Mouse (Mus musculus): ENCODE measurements at regions not wholly inside any gene's neighbourhood (a gene's known extent, or its start where the extent isn't known, plus 50 kb on each side); places are given as distances from the start of the nearest gene placed in this dataset.
A peak's percentile ranks its signal among the peaks of the same experiment; 100 is the strongest.

DNA sequence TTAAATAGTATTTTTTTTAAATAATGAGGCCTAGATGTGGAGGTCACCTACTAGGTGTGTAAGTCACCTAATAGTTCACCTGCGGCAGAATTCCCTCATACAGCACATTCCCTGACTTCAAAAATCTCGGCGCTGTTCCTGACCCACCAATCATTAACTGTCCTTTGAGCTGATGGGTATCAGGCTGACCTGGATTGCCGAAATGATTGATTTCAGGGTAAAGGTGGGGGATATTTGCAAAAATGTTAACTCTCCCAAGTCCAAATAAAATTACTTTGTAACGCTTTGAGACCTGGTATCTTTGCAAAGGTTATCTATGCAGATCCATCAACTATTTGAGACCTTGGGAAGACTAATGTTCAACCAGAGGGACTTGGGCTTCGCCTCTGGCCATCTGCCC is 82.9 kb upstream of the Pced1b start:
- Histone ChIP-seq H3K4me3 (no peak overlapping the region), H3K27ac (no peak overlapping the region)
- no peak for DNase-seq (ENCODE audit: extremely low spot score in 1 of 2, low spot score in 2 of 2)
- TF ChIP-seq CTCF (IDR thresholded peaks at IDR 0.05) = no peak
- intact Hi-C loops (cut with DNase I) = no loop called here

DNA sequence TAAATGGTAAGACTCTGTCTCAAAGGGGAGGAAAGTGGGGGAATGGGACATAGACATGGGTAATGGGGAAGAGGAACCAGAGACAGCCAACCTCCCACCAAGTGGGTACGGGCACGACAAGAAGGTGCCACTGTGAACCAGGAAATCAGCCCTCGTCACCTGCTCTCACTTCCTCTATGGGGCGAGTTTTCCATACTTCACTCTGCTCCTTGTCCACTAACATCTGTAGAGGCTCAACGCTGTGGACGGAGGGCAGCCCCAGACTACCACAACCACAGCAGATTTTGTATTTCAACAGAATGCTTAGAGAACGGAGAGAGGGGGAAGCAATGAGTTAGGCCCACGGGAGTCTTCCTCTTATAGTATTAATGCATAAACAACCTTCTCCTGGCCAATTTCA is 83.8 kb upstream of the Pced1b start:
- no peak for TF ChIP-seq CTCF (IDR thresholded peaks at IDR 0.05)
- Histone ChIP-seq H3K4me3 (no peak overlapping the region), H3K27ac (no peak overlapping the region)
- intact Hi-C loops (cut with DNase I) = no loop called here
- DNase-seq (ENCODE audit: extremely low spot score in 1 of 2, low spot score in 2 of 2) = no peak

DNA sequence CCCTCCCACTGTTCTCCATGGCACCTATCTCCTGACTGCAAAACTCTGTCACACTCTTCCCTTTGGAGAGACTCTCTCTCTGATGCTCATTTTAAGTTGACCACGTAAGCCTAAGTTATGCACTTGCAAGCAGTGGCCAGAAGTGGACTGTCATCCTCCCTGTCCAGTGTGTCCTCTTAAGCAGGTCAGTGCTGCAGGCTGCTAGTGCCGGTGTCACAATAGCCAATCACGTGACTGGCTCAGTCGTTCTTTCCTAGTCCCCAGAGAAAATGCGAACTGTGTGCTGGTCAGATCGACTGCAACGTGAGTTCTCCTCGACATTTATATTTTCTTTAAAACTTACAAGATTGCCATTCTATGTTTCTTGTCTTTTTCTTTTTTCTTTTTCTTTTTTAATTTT is 84.6 kb upstream of the Pced1b start:
- TF ChIP-seq CTCF (IDR thresholded peaks at IDR 0.05) = no peak
- intact Hi-C loops (cut with DNase I) = no loop called here
- DNase-seq (ENCODE audit: extremely low spot score in 1 of 2, low spot score in 2 of 2) = no peak
- Histone ChIP-seq H3K27ac (no peak overlapping the region), H3K4me3 (no peak overlapping the region)

DNA sequence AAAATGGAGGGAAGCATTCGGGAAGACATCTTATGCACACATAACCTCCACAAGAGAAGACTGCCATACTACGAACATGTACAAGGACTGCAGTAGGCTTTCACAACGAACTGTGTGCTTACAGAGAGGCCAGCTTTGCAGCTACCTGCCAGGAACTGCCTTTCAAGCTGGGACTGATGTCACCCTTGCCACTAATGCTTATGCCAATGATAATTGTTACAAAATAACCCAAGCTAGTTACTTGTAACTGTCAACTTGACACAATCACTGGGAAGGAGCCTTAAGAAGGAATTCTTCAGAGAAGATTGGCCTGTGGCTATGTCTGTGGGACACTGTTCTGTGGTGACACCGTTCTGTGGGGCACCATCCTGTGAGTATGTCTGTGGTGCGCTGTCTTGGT is 85.4 kb upstream of the Pced1b start:
- DNase-seq (ENCODE audit: extremely low spot score in 1 of 2, low spot score in 2 of 2) = no peak
- H3K4me3 ChIP-seq = no peak overlapping the region
- no peak overlapping the region for H3K27ac ChIP-seq
- intact Hi-C loops (cut with DNase I) = no loop called here
- no peak for TF ChIP-seq CTCF (IDR thresholded peaks at IDR 0.05)

DNA sequence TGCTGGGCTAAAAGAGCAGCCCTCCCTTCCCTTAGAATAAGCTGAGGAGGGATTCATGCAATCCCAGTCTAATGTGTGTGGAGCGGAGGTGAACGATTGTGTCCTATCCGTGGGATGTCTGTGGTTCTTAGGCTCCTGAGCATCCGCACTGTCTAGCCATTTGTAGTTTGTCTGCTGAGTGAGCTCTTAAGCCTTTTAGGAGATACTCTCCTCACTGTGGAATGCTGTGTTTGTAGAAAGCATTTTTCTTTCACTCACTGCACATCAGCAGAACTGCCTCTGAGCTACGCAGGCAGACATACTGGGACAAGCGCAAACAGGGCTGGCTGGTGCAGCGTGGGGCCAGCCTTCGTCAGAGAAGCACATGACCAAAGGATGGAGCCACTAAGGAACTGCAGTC is 94.6 kb upstream of the Pced1b start:
- DNase-seq (ENCODE audit: extremely low spot score in 1 of 2, low spot score in 2 of 2) = peak in 1 of 2 experiments; percentile 21
- intact Hi-C loops (cut with DNase I) = no loop called here
- TF ChIP-seq CTCF (IDR thresholded peaks at IDR 0.05) = no peak
- H3K4me3 ChIP-seq = no peak overlapping the region
- H3K27ac ChIP-seq = peak overlapping the region; percentile 40; the same call in 1 of the 2 replicates

DNA sequence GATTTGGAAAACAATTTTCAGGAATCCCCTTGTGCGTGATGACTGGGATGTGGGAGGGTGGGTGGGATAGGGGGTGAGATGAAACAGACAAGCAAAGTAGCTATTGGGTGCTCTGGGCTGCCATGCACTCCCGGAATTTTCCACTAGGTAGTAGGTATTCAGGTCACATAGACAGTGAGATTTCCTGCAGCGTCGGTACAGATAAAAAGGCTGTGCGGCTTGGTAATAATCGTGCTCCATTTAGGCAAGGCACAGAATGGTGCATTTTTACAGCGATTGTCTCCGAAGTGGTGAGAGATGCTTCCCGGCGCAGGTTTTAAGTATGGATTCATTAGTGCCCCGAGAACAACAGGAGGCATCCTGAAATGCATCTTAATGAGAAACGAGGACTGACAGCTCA is 95.1 kb upstream of the Pced1b start:
- Histone ChIP-seq H3K4me3 (no peak overlapping the region), H3K27ac (no peak overlapping the region)
- no peak for TF ChIP-seq CTCF (IDR thresholded peaks at IDR 0.05)
- no peak for DNase-seq (ENCODE audit: extremely low spot score in 1 of 2, low spot score in 2 of 2)
- intact Hi-C loops (cut with DNase I) = no loop called here

DNA sequence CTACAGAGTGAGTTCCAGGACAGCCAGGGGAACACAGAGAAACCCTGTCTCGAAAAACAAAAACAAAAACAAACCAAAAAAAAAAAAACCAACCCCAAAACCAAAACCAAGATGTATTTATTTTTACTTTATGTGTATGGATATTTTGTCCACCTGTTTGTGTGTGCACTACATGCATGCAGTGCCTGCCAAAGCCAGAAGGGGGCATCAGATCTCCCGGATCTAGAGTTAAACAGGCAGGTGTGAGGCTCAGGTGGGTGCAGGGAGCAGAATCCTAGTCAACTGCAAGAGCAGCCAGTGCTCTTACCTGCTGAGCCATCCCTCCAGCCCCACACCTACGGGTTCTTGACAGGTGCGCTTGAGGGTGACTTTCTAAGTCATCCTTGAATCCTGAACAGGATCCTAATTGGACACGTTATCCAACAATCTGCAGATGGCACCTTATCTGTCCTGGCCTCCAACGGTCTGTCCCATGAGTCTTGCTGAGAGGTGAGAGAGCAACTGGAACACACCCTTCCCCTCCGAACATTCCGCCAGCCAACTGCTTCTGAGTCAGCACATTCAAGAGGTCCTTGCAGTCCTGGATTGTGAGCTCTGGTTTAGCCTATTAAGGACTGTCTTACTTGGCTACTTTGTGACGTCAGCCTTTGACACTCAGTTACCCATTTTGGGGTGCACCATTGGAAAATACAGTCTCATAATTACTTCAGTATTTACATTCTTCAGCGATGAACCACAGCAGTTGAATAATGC is 95.4 kb upstream of the Slc38a4 start:
- no peak for DNase-seq (ENCODE audit: extremely low spot score in 1 of 2, low spot score in 2 of 2)
- intact Hi-C loops (cut with DNase I) = no loop called here
- no peak; the same call in 1 of the 2 replicates for TF ChIP-seq CTCF (IDR thresholded peaks at IDR 0.05)
- H3K4me3 ChIP-seq = no peak overlapping the region
- no peak overlapping the region for H3K27ac ChIP-seq

DNA sequence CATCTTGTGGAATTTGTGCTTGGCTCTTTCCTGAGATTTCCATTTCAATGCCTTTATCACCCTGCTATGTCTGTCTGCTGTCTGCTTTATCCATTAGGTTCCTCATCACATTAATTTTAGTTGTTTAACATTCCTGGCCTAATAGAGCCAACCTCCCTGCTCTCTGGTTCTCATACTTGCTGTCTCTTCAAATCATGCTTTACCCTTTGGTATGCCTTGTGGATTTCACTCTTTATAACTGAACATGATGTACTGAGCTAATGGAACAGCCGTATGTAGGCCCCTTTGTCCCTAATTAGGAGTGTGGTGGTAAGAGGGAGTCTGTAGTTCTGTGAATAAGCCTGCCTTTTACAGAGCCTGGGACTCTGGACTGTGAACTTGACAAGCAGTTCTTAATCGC is 86.2 kb upstream of the Slc38a4 start:
- no peak for TF ChIP-seq CTCF (IDR thresholded peaks at IDR 0.05)
- Histone ChIP-seq H3K4me3 (no peak overlapping the region), H3K27ac (no peak overlapping the region)
- DNase-seq (ENCODE audit: extremely low spot score in 1 of 2, low spot score in 2 of 2) = no peak
- intact Hi-C loops (cut with DNase I) = no loop called here

DNA sequence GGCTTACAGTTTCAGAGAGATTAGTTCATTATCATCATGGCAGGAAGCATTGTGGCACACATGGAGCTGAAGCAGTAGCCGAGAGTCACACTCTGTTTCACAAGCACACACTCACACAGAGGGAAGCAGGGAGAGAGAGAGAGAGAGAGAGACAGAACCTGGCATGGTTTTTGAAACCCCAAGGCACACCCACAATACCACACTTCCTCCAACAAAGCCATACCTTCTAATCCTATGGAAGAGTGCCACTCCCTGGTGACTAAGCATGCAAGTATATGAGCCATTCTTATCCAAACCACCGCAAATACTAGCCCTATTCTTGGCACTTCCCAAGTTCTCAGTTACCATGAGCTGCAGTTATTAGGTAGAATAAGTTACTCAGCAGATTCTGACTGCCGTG is 82.5 kb upstream of the Slc38a4 start:
- H3K4me3 ChIP-seq = no peak overlapping the region
- DNase-seq (ENCODE audit: extremely low spot score in 1 of 2, low spot score in 2 of 2) = no peak
- no peak for TF ChIP-seq CTCF (IDR thresholded peaks at IDR 0.05)
- intact Hi-C loops (cut with DNase I) = loop anchor here (5.0 to 10.0 kb wide), 3 partner anchors 181 to 593 kb away; partner anchors contain the start of gene Slc38a2
- H3K27ac ChIP-seq = no peak overlapping the region

DNA sequence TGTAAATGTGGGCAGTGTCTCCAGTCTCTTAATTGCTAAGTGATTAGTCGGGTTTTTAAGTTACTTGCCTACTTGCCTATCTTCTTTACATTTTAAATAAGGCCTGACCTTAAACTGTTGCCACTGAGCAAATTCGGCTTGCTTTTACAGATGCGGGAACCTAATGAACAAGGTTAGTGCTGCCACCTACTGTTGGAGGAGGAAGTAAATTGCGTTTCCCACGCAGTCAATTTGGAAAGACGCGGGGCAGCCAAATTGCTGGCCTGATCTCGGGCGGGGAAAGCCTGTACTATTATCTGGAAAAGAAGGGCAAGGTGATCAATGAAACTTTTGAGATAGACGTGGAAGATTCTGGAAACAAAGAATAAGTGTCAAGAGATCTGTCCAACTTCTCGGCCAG is 79.5 kb upstream of the Slc38a4 start:
- peak; percentile 76 for TF ChIP-seq CTCF (IDR thresholded peaks at IDR 0.05)
- H3K4me3 ChIP-seq = no peak overlapping the region
- peak; percentile 21 to 34 for DNase-seq (ENCODE audit: extremely low spot score in 1 of 2, low spot score in 2 of 2)
- no peak overlapping the region for H3K27ac ChIP-seq
- intact Hi-C loops (cut with DNase I) = loop anchor here (2.0 to 10.0 kb wide), 4 partner anchors 178 to 590 kb away; partner anchors contain the start of gene Slc38a2

DNA sequence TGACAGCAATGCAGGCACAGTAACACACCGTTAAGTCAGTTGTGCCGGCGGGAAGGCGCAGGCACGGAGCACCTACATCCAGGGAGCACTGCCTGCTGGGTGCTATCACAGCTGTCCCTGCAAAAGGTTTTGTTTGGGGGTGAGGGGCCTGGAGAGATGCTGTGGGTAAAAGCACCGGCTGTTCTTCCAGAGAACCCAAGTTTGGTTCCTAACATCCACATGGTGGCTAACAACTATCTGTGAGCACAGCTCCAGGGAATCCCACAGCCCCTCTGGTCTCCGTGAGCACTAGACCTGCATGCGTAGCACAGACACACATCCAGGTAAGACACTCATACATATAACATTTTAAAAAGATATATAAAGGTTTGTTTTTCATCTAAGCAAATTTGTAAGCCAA is 72.0 kb upstream of the Slc38a4 start:
- no peak for TF ChIP-seq CTCF (IDR thresholded peaks at IDR 0.05)
- Histone ChIP-seq H3K4me3 (no peak overlapping the region), H3K27ac (no peak overlapping the region)
- DNase-seq (ENCODE audit: extremely low spot score in 1 of 2, low spot score in 2 of 2) = no peak
- intact Hi-C loops (cut with DNase I) = no loop called here

DNA sequence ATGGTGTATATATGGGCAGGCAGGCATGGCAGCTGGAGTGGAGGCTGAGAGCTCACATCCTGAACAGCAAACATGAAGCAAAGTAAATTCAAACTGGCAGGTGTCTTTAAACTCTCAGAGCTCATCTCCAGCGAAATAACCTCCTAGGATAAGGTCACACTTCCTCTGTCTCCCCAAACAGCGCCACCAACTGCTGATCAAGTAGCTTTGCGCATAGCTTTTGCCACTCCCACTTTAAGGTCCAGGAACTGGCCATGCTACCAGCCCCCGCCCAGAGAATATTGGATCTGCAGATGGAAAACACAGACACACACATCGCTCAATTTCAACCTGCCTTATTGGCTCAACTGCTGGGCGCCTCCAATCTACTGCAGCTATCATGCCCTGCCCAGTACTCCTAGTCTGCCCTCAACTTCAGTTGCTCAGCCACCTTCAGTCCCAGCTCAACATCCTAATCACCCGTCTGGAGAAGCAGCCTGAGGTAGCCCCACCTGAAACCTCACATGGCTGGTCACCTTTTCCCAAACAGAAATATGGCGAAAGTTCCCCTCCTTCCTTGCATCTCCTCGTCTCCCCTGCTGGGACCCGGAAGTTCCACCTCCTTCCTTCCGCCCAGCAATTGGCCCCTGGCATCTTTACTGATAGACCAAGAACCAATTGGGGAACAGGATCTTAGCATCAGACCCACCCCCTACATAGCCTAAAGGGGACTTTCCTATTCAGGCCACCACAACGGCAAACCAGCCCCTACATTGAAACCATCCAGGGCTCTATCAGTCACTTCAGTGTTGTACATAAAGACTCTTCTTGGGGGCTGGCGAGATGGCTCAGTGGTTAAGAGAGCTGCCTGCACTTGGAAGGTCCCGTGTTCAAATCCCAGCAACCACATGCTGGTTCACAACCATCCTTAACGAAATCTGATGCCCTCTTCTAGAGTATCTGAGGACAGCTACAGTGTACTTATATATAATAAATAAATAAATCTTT is 70.4 kb upstream of the Slc38a4 start:
- Histone ChIP-seq H3K27ac (no peak overlapping the region), H3K4me3 (no peak overlapping the region)
- intact Hi-C loops (cut with DNase I) = no loop called here
- TF ChIP-seq CTCF (IDR thresholded peaks at IDR 0.05) = no peak
- no peak for DNase-seq (ENCODE audit: extremely low spot score in 1 of 2, low spot score in 2 of 2)

Data from left cerebral cortex, adult 2 months (tissue).